Mouse (Mus musculus) kidney, postnatal 14 days (tissue): ENCODE data around the gene Sept11.

ENCODE experiments used
- DNase-seq: peaks from one replicate; pipeline ENCODE4 v3.0.0; 2022; ENCODE audit warnings: mixed read lengths

Gene Sept11

GRCm38 (mm10) chr5:93127722-93128121, 34.5 kb downstream of the Sept11 start:
- DNase-seq, result peak; percentile 75

- peak; percentile 72 for DNase-seq
These were observed 35.5 kb downstream of the Sept11 start for GRCm38 (mm10) chr5:93128765-93129164.

- peak; percentile 81 for DNase-seq
These were observed 36.7 kb downstream of the Sept11 start for GRCm38 (mm10) chr5:93129953-93130352.

- no peak for DNase-seq
These were observed 38.2 kb downstream of the Sept11 start for GRCm38 (mm10) chr5:93131401-93131800.

- DNase-seq, result no peak
These were observed 40.4 kb downstream of the Sept11 start for GRCm38 (mm10) chr5:93133445-93134244.

GRCm38 (mm10) chr5:93135368-93136107, 42.3 kb downstream of the Sept11 start:
- DNase-seq, result no peak

GRCm38 (mm10) chr5:93136956-93137586, 43.8 kb downstream of the Sept11 start:
- DNase-seq, result no peak

GRCm38 (mm10) chr5:93139350-93139749, 46.1 kb downstream of the Sept11 start:
- no peak for DNase-seq

GRCm38 (mm10) chr5:93140747-93141146, 47.5 kb downstream of the Sept11 start:
- DNase-seq, result no peak

GRCm38 (mm10) chr5:93143360-93144091, 50.3 kb downstream of the Sept11 start:
- DNase-seq, result no peak

GRCm38 (mm10) chr5:93144874-93145273, 51.6 kb downstream of the Sept11 start:
- no peak for DNase-seq

- DNase-seq, result no peak
These were observed 52.3 kb downstream of the Sept11 start for GRCm38 (mm10) chr5:93145504-93145903.

GRCm38 (mm10) chr5:93149969-93150777, 56.9 kb downstream of the Sept11 start:
- DNase-seq, result peak; percentile 38

- DNase-seq, result no peak
These were observed 58.7 kb downstream of the Sept11 start for GRCm38 (mm10) chr5:93151985-93152384.

- no peak for DNase-seq
These were observed 59.2 kb downstream of the Sept11 start for GRCm38 (mm10) chr5:93152451-93152850.

GRCm38 (mm10) chr5:93154401-93154800, 61.2 kb downstream of the Sept11 start:
- DNase-seq, result no peak

- peak; percentile 76 for DNase-seq
These were observed 70.3 kb downstream of the Sept11 start for GRCm38 (mm10) chr5:93163541-93163940.

GRCm38 (mm10) chr5:93167919-93168516, 74.8 kb downstream of the Sept11 start:
- no peak for DNase-seq

GRCm38 (mm10) chr5:93168654-93169053, 75.4 kb downstream of the Sept11 start:
- no peak for DNase-seq

- DNase-seq, result no peak
These were observed 78.2 kb downstream of the Sept11 start for GRCm38 (mm10) chr5:93171420-93171819.

GRCm38 (mm10) chr5:93172536-93172935, 79.3 kb downstream of the Sept11 start:
- no peak for DNase-seq

- DNase-seq, result no peak
These were observed 81.4 kb downstream of the Sept11 start for GRCm38 (mm10) chr5:93174675-93175074.
